Mouse (Mus musculus) CH12.LX (cell line): Measurements from ENCODE around the gene 1700016C15Rik. TPM values are rescaled to one million over a fixed set of nuclear protein-coding genes. Genes with fewer than 3 reads are reported as not detected.
A peak's percentile ranks its signal among the peaks of the same experiment; 100 is the strongest.

Source experiments
- DNase-seq: peaks from one replicate; pipeline ENCODE4 v3.0.0-alpha.2; 2013; ENCODE audit errors: extremely low read depth
- H3K27ac ChIP-seq: 2 replicates; pipeline ENCODE4 v1.5.1; 2012; ENCODE audit warnings: low read depth, mild to moderate bottlenecking, control low read depth, moderate library complexity; ENCODE audit not compliant: insufficient read depth
- H3K27me3 ChIP-seq: replicated peaks from 2 replicates; pipeline ENCODE3; 2012; ENCODE audit warnings: inconsistent platforms
- H3K36me3 ChIP-seq, 2 experiments: replicated peaks in 1 of 2; 2 replicates each; pipeline versions ENCODE3 to v1.6.1; 2012; ENCODE audit warnings: inconsistent platforms in 1 of 2, low read length in 1 of 2, mild to moderate bottlenecking in 1 of 2, mixed read lengths in 1 of 2, moderate library complexity in 1 of 2; ENCODE audit not compliant: control insufficient read depth in 1 of 2, insufficient read depth in 1 of 2
- H3K4me1 ChIP-seq, 2 experiments: 2 replicates each; pipeline ENCODE4 v1.6.1; 2012; ENCODE audit warnings: inconsistent platforms in 1 of 2, moderate library complexity in 1 of 2; ENCODE audit not compliant: insufficient read depth in 2 of 2, control insufficient read depth in 1 of 2
- H3K4me2 ChIP-seq: 2 replicates; pipeline ENCODE4 v1.6.1; 2012; ENCODE audit warnings: low read depth, mild to moderate bottlenecking, control low read depth; ENCODE audit not compliant: poor library complexity, insufficient read depth, severe bottlenecking
- H3K4me3 ChIP-seq, 3 experiments: fragments of 150-350 bp in 1 of 3; sonication (generic) in 1 of 3; replicated peaks in 1 of 3; 2 replicates each; pipeline versions ENCODE3 to v1.5.1; 2011 to 2012; ENCODE audit warnings: low read depth in 2 of 3, low read length in 2 of 3, mild to moderate bottlenecking in 2 of 3, moderate library complexity in 2 of 3, control low read depth in 1 of 3, improper control_type of control experiment in 1 of 3, inconsistent platforms in 1 of 3, mixed read lengths in 1 of 3; ENCODE audit not compliant: poor library complexity in 1 of 3
- H3K79me2 ChIP-seq: replicated peaks from 2 replicates; pipeline ENCODE4 v1.6.1; 2012; ENCODE audit warnings: mild to moderate bottlenecking, moderate library complexity; ENCODE audit not compliant: control insufficient read depth, poor library complexity, insufficient read depth, severe bottlenecking; ENCODE audit errors: extremely low read depth
- H3K9ac ChIP-seq: 2 replicates; pipeline ENCODE4 v1.6.1; 2012; ENCODE audit warnings: low read depth, mild to moderate bottlenecking, control low read depth, moderate library complexity; ENCODE audit not compliant: insufficient read depth
- H3K9me3 ChIP-seq: replicated peaks from 2 replicates; pipeline ENCODE3; 2012; ENCODE audit warnings: low read length, inconsistent platforms, mixed read lengths
- CHD1 ChIP-seq: IDR thresholded peaks from 2 replicates; pipeline ENCODE4 v1.6.1; 2012; ENCODE audit warnings: low read depth, low read length, improper control_type of control experiment, inconsistent platforms
- CTCF ChIP-seq, 2 experiments: IDR thresholded peaks in 1 of 2; conservative IDR thresholded peaks in 1 of 2; 2 replicates each; pipeline ENCODE4 v1.5.1; 2011 to 2012; ENCODE audit warnings: low read depth in 2 of 2, low read length in 2 of 2, improper control_type of control experiment in 1 of 2, inconsistent platforms in 1 of 2, mild to moderate bottlenecking in 1 of 2, moderate library complexity in 1 of 2
- E2F4 ChIP-seq: IDR thresholded peaks from 2 replicates; pipeline ENCODE4 v1.6.1; 2011; ENCODE audit warnings: low read depth, low read length, improper control_type of control experiment; ENCODE audit not compliant: insufficient replicate concordance
- ETS1 ChIP-seq: conservative IDR thresholded peaks from 2 replicates; pipeline ENCODE4 v1.6.1; 2012; ENCODE audit warnings: low read depth, mild to moderate bottlenecking, inconsistent platforms, low read length, improper control_type of control experiment, moderate library complexity
- GABPA ChIP-seq: IDR thresholded peaks from 2 replicates; pipeline ENCODE4 v1.6.1; 2012; ENCODE audit warnings: low read depth, low read length, improper control_type of control experiment, inconsistent platforms; ENCODE audit not compliant: insufficient replicate concordance
- HCFC1 ChIP-seq: IDR thresholded peaks from 2 replicates; pipeline ENCODE4 v1.6.1; 2012; ENCODE audit warnings: low read depth, mild to moderate bottlenecking, inconsistent platforms, low read length, improper control_type of control experiment
- JUN ChIP-seq: IDR thresholded peaks from 2 replicates; pipeline ENCODE4 v1.6.1; 2011; ENCODE audit warnings: low read depth, mild to moderate bottlenecking, low read length, improper control_type of control experiment, moderate library complexity; ENCODE audit not compliant: insufficient read depth
- JUND ChIP-seq: conservative IDR thresholded peaks from 2 replicates; pipeline ENCODE4 v1.6.1; 2011; ENCODE audit warnings: low read depth, low read length, improper control_type of control experiment
- MEF2A ChIP-seq: IDR thresholded peaks from 2 replicates; pipeline ENCODE4 v1.6.1; 2014; ENCODE audit warnings: low read depth, mild to moderate bottlenecking, inconsistent platforms, low read length, improper control_type of control experiment, borderline replicate concordance
- MXI1 ChIP-seq: IDR thresholded peaks from 2 replicates; pipeline ENCODE4 v1.6.1; 2011; ENCODE audit warnings: mild to moderate bottlenecking, low read depth, low read length, improper control_type of control experiment
- PAX5 ChIP-seq: IDR thresholded peaks from 2 replicates; pipeline ENCODE4 v1.6.1; 2012; ENCODE audit warnings: low read length, inconsistent platforms, mixed read lengths
- POLR2A ChIP-seq: IDR thresholded peaks from 2 replicates; pipeline ENCODE4 v1.6.1; 2011; ENCODE audit warnings: low read depth, mild to moderate bottlenecking, improper control_type of control experiment, low read length
- POLR2AphosphoS2 ChIP-seq: IDR thresholded peaks from 2 replicates; pipeline ENCODE4 v1.6.1; 2011; ENCODE audit warnings: low read depth, low read length, improper control_type of control experiment
- RAD21 ChIP-seq: IDR thresholded peaks from 2 replicates; pipeline ENCODE4 v1.6.1; 2011; ENCODE audit warnings: low read depth, mild to moderate bottlenecking, low read length, improper control_type of control experiment, moderate library complexity
- RCOR1 ChIP-seq: conservative IDR thresholded peaks from 2 replicates; pipeline ENCODE4 v1.6.1; 2012; ENCODE audit warnings: low read depth, mild to moderate bottlenecking, inconsistent platforms, low read length, improper control_type of control experiment
- SIN3A ChIP-seq: IDR thresholded peaks from 2 replicates; pipeline ENCODE4 v1.6.1; 2012; ENCODE audit warnings: low read length, improper control_type of control experiment, inconsistent platforms
- SMC3 ChIP-seq: IDR thresholded peaks from 2 replicates; pipeline ENCODE4 v1.6.1; 2011; ENCODE audit warnings: low read depth, low read length, improper control_type of control experiment
- TBP ChIP-seq: conservative IDR thresholded peaks from 2 replicates; pipeline ENCODE4 v1.6.1; 2011; ENCODE audit warnings: low read depth, low read length, improper control_type of control experiment
- UBTF ChIP-seq: IDR thresholded peaks from 2 replicates; pipeline ENCODE4 v1.6.1; 2012; ENCODE audit warnings: low read depth, mild to moderate bottlenecking, inconsistent platforms, low read length, improper control_type of control experiment, moderate library complexity
- USF2 ChIP-seq: conservative IDR thresholded peaks from 2 replicates; pipeline ENCODE4 v1.6.1; 2011; ENCODE audit warnings: low read depth, low read length, improper control_type of control experiment
- ZC3H11A ChIP-seq: IDR thresholded peaks from 2 replicates; pipeline ENCODE4 v1.6.1; 2012; ENCODE audit warnings: low read depth, mild to moderate bottlenecking, inconsistent platforms, low read length, improper control_type of control experiment
- ZKSCAN1 ChIP-seq: IDR thresholded peaks from 2 replicates; pipeline ENCODE4 v1.6.1; 2012; ENCODE audit warnings: low read depth, inconsistent platforms, low read length, improper control_type of control experiment, borderline replicate concordance
- ZMIZ1 ChIP-seq: IDR thresholded peaks from 2 replicates; pipeline ENCODE4 v1.6.1; 2012; ENCODE audit warnings: low read depth, mild to moderate bottlenecking, inconsistent platforms, low read length, improper control_type of control experiment
- dilution Hi-C: fragments of 300-500 bp; cut with MboI; formaldehyde crosslinking; loops from 2 replicates; pipeline ENCODE4 v1.14.3; 2020; ENCODE audit warnings: low sequenced_read_pairs; ENCODE audit not compliant: extremely low pct_unique_long_range_greater_than_20kb, extremely low pct_ligation_motif_present
- in situ Hi-C: fragments of 300-500 bp; cut with MboI; formaldehyde crosslinking; loops from 3 replicates; pipeline ENCODE4 v1.14.3; 2019; ENCODE audit warnings: low sequenced_read_pairs, low pct_ligation_motif_present, low pct_unique_long_range_greater_than_20kb, mixed read lengths
- polyA plus RNA-seq: library from polyadenylated mRNA; unstranded; fragments of >175 nt; gene quantifications from 2 replicates; pipeline ENCODE4 v1.2.1, GENCODE M21; 2012; ENCODE audit warnings: low read depth; ENCODE audit not compliant: insufficient read length
- total RNA-seq, 2 experiments: library from RNA; depleted of rRNA; stranded (reverse); fragments of 300-350 nt in 1 of 2; fragments of >200 nt in 1 of 2; gene quantifications; 2 replicates each; pipeline ENCODE4 v1.2.3; 2012 to 2014

Gene 1700016C15Rik
- total and polyA plus RNA-seq, 3 experiments = not detected

GRCm38 (mm10) chr1:177796193-177796939, 66.8 kb downstream of the 1700016C15Rik start, which contains the start of gene Adss (continued):
- TF ChIP-seq HCFC1 (peak; percentile 97), POLR2A (peak; percentile 94), RCOR1 (no peak), GABPA (no peak; the same call in 1 of the 2 replicates), CTCF (conservative IDR thresholded peaks at IDR 0.05 in 1 of 2, IDR thresholded peaks at IDR 0.05 in 1 of 2; ENCODE audit: low read depth in 2 of 2, low read length in 2 of 2) (no peak), UBTF (peak; percentile 96), USF2 (no peak), SIN3A (peak; percentile 79; the same call in 1 of the 2 replicates), MXI1 (peak; percentile 89), RAD21 (no peak), ZC3H11A (no peak), ZMIZ1 (peak; percentile 89)

GRCm38 (mm10) chr1:177797151-177797755, 67.6 kb downstream of the 1700016C15Rik start:
- no peak overlapping the region for H3K4me3 ChIP-seq
- H3K27ac ChIP-seq = no peak overlapping the region
- TF ChIP-seq JUN = no peak
- no peak for TF ChIP-seq JUND
- no peak for TF ChIP-seq MEF2A
- no peak for TF ChIP-seq CHD1
- no peak; the same call in 1 of the 2 replicates for TF ChIP-seq SMC3
- TF ChIP-seq CTCF (conservative IDR thresholded peaks at IDR 0.05 in 1 of 2, IDR thresholded peaks at IDR 0.05 in 1 of 2; ENCODE audit: low read depth in 2 of 2, low read length in 2 of 2) = peak in 1 of 2 experiments; percentile 53; a peak in 2 of 4 replicates
- TF ChIP-seq SIN3A = no peak
- TF ChIP-seq POLR2A = no peak
- TF ChIP-seq PAX5 = no peak
- peak; percentile 34 for TF ChIP-seq RAD21
- no peak for TF ChIP-seq ETS1
- TF ChIP-seq POLR2AphosphoS2 = no peak
- TF ChIP-seq ZKSCAN1 = no peak
- no peak for TF ChIP-seq TBP
- no peak for TF ChIP-seq E2F4
- no peak for TF ChIP-seq USF2
- no peak for TF ChIP-seq UBTF
- no peak overlapping the region for H3K4me2 ChIP-seq
- dilution Hi-C loops = no loop called here
- H3K9me3 ChIP-seq = no peaks in the 10 kb centered on the region
- no peaks in the 10 kb centered on the region for H3K36me3 ChIP-seq
- peak; percentile 41 for DNase-seq
- H3K79me2 ChIP-seq = peaks cover 28% of the 10 kb centered on the region
- in situ Hi-C loops = no loop called here
- H3K4me1 ChIP-seq = peaks cover 0 to 13% of the 10 kb centered on the region in 2 experiments; a peak in 1 of 4 replicates
- H3K27me3 ChIP-seq = no peaks in the 10 kb centered on the region
- peak overlapping the region; percentile 35; the same call in 1 of the 2 replicates for H3K9ac ChIP-seq

Other genes starting within 250 kb of the 1700016C15Rik start
- 45.2 and 54.1 TPM in 2 replicates for gene Adss, start 66.7 kb downstream of the 1700016C15Rik start, total RNA-seq (2012; rRNA removed)
- gene Adss, start 66.7 kb downstream of the 1700016C15Rik start, total RNA-seq (2014; rRNA removed) = 105 and 120 TPM in 2 replicates
- 88.2 and 95.5 TPM in 2 replicates for gene Adss, start 66.7 kb downstream of the 1700016C15Rik start, polyA plus RNA-seq